Mouse (Mus musculus) heart, embryonic 14.5 days (tissue): ENCODE data around the gene Nphp3. TPM values are rescaled to one million over a fixed set of nuclear protein-coding genes. Genes with fewer than 3 reads are reported as not detected.
A peak's percentile ranks its signal among the peaks of the same experiment; 100 is the strongest.

Source experiments
- ATAC-seq: fragments of 200-750 bp; cut with Nextera tagmentation; 2 replicates; pipeline ENCODE4 v1.8.0; 2017; ENCODE audit warnings: low read depth, moderate TSS enrichment; ENCODE audit not compliant: insufficient number of reproducible peaks, insufficient read depth, low FRiP score
- H3K27ac ChIP-seq, 2 experiments: fragments of 200-500 bp in 1 of 2; fragments of 300-500 bp in 1 of 2; sonication (generic) in 1 of 2; replicated peaks in 1 of 2; 2 replicates each; pipeline ENCODE4 v1.5.1; 2012 to 2014; ENCODE audit warnings: low read depth in 2 of 2, low read length in 2 of 2, control low read depth in 1 of 2, mild to moderate bottlenecking in 1 of 2, mixed read lengths in 1 of 2; ENCODE audit not compliant: control insufficient read depth in 1 of 2, insufficient read depth in 1 of 2
- H3K27me3 ChIP-seq: fragments of 300-500 bp; sonication (generic); 2 replicates; pipeline ENCODE4 v1.6.1; 2014; ENCODE audit warnings: mild to moderate bottlenecking, low read length, control low read depth; ENCODE audit not compliant: control insufficient read depth, insufficient read depth
- H3K36me3 ChIP-seq: fragments of 300-500 bp; sonication (generic); 2 replicates; pipeline ENCODE4 v1.6.1; 2014; ENCODE audit warnings: mild to moderate bottlenecking, control low read depth, low read length, mixed read lengths; ENCODE audit not compliant: control insufficient read depth, insufficient read depth
- H3K4me1 ChIP-seq, 2 experiments: fragments of 200-500 bp in 1 of 2; fragments of 300-500 bp in 1 of 2; sonication (generic) in 1 of 2; 2 replicates each; pipeline ENCODE4 v1.6.1; 2012 to 2014; ENCODE audit warnings: low read length in 2 of 2, control low read depth in 1 of 2, mixed read lengths in 1 of 2; ENCODE audit not compliant: control insufficient read depth in 2 of 2, insufficient read depth in 2 of 2
- H3K4me2 ChIP-seq: fragments of 300-500 bp; sonication (generic); 2 replicates; pipeline ENCODE4 v1.6.1; 2014; ENCODE audit warnings: mild to moderate bottlenecking, low read length
- H3K4me3 ChIP-seq, 2 experiments: fragments of 200-500 bp in 1 of 2; fragments of 300-500 bp in 1 of 2; sonication (generic) in 1 of 2; 2 replicates each; pipeline ENCODE4 v1.5.1; 2012 to 2014; ENCODE audit warnings: low read length in 2 of 2, mild to moderate bottlenecking in 2 of 2, control low read depth in 1 of 2, low read depth in 1 of 2, moderate library complexity in 1 of 2; ENCODE audit not compliant: control insufficient read depth in 1 of 2, insufficient read depth in 1 of 2
- H3K9ac ChIP-seq: fragments of 300-500 bp; sonication (generic); 2 replicates; pipeline ENCODE4 v1.6.1; 2014; ENCODE audit warnings: mild to moderate bottlenecking, low read length
- H3K9me3 ChIP-seq: fragments of 300-500 bp; sonication (generic); 2 replicates; pipeline ENCODE4 v1.6.1; 2016; ENCODE audit warnings: low read length, control low read depth; ENCODE audit not compliant: control insufficient read depth
- whole genome bisulfite sequencing: fragments of 180-500 bp; shearing (Covaris S2); extraction: QIAGEN DNeasy Blood & Tissue Kit; methylation state at CpG from one replicate; pipeline ENCODE4 v1.1.7; 2014; 5-methylcytosine and 5-hydroxymethylcytosine counted together
- polyA plus RNA-seq: library from polyadenylated mRNA; unstranded; fragments of >200 nt; fragmentation: Nextera tagmentation; extraction: Ambion mirVana; gene quantifications from 2 replicates; pipeline ENCODE4 v1.2.1, GENCODE M21; 2014

The Nphp3 gene
- polyA plus RNA-seq, 1 experiment from 2014 or later, result 5.3 TPM

GRCm38 (mm10) chr9:104085730-104086429 lies 83.5 kb downstream of the Nphp3 start:
- H3K4me2 ChIP-seq, result no peak overlapping the region
- H3K9me3 ChIP-seq, result no peaks in the 10 kb centered on the region
- WGBS, result 67% methylated on average over 4 of the region's 4 CpGs
- H3K27me3 ChIP-seq, result no peaks in the 10 kb centered on the region
- no peak overlapping the region for H3K27ac ChIP-seq
- no peak overlapping the region for H3K9ac ChIP-seq
- peaks cover 0 to 7% of the 10 kb centered on the region in 2 experiments; a peak in 2 of 4 replicates for H3K4me1 ChIP-seq
- no peak overlapping the region for H3K4me3 ChIP-seq
- peaks cover 22% of the 10 kb centered on the region for H3K36me3 ChIP-seq
- no peak for ATAC-seq

- H3K36me3 ChIP-seq, result peaks cover 19% of the 10 kb centered on the region
- no peaks in the 10 kb centered on the region for H3K9me3 ChIP-seq
- WGBS, result 60% methylated on average over 8 of the region's 8 CpGs
- no peak overlapping the region for H3K4me3 ChIP-seq
- peaks cover 0 to 7% of the 10 kb centered on the region in 2 experiments; a peak in 2 of 4 replicates for H3K4me1 ChIP-seq
- no peak overlapping the region for H3K4me2 ChIP-seq
- ATAC-seq, result no peak
- H3K9ac ChIP-seq, result no peak overlapping the region
- no peaks in the 10 kb centered on the region for H3K27me3 ChIP-seq
- peak overlapping the region; percentile 68 to 76; a peak in 3 of 4 replicates for H3K27ac ChIP-seq
These were observed 86.2 kb downstream of the Nphp3 start for GRCm38 (mm10) chr9:104088555-104088954.

GRCm38 (mm10) chr9:104092945-104093344 lies 90.6 kb downstream of the Nphp3 start:
- Histone ChIP-seq H3K9me3 (no peaks in the 10 kb centered on the region), H3K4me1 (peaks cover 0 to 7% of the 10 kb centered on the region in 2 experiments; a peak in 2 of 4 replicates), H3K27me3 (no peaks in the 10 kb centered on the region), H3K36me3 (peaks cover 12% of the 10 kb centered on the region), H3K4me2 (no peak overlapping the region), H3K27ac (no peak overlapping the region), H3K9ac (no peak overlapping the region), H3K4me3 (no peak overlapping the region)
- WGBS, result 89% methylated on average over 5 of the region's 5 CpGs
- no peak for ATAC-seq

Other genes with a start within 250 kb of the Nphp3 start
- gene Tmem108, start 240.7 kb upstream of the Nphp3 start, polyA plus RNA-seq, result 68.3 and 74.3 TPM in 2 replicates
- not detected in 2 replicates for gene Gm28305, start 38.1 kb downstream of the Nphp3 start, polyA plus RNA-seq
- gene Uba5, start 60.6 kb downstream of the Nphp3 start, polyA plus RNA-seq, result 41.9 and 46.2 TPM in 2 replicates
- gene Acad11, start 60.8 kb downstream of the Nphp3 start, polyA plus RNA-seq, result 11.3 and 11.4 TPM in 2 replicates
- 3.0 and 3.6 TPM in 2 replicates for gene Ackr4, start 124.4 kb downstream of the Nphp3 start, polyA plus RNA-seq